Mouse (Mus musculus): ENCODE results near the gene Gm3854. TPM values are rescaled to one million over a fixed set of nuclear protein-coding genes. Genes with fewer than 3 reads are reported as not detected.

Gene Gm3854
- polyA plus RNA-seq, 1 experiment from 2014 or later, result 0.11 TPM

Other genes with a start within 250 kb of the Gm3854 start
- 9.7 and 10.0 TPM in 2 replicates for gene Zfp787, start 187.8 kb upstream of the Gm3854 start, polyA plus RNA-seq (2015; fragmentation: Nextera tagmentation; extraction: Ambion mirVana)
- 16.1 and 16.6 TPM in 2 replicates for gene Zfp444, start 171.5 kb upstream of the Gm3854 start, polyA plus RNA-seq (2015; fragmentation: Nextera tagmentation; extraction: Ambion mirVana)
- gene Galp, start 146.7 kb upstream of the Gm3854 start, polyA plus RNA-seq (2015; fragmentation: Nextera tagmentation; extraction: Ambion mirVana), result not detected in 2 replicates
- not detected in 2 replicates for gene Zscan5b, start 121.5 kb upstream of the Gm3854 start, polyA plus RNA-seq (2015; fragmentation: Nextera tagmentation; extraction: Ambion mirVana)
- not detected in 2 replicates for gene Epp13, start 91.0 kb upstream of the Gm3854 start, polyA plus RNA-seq (2015; fragmentation: Nextera tagmentation; extraction: Ambion mirVana)
- 3.6 and 4.4 TPM in 2 replicates for gene Zfp667, start 57.2 kb upstream of the Gm3854 start, polyA plus RNA-seq (2015; fragmentation: Nextera tagmentation; extraction: Ambion mirVana)
- 0.45 and 0.89 TPM in 2 replicates for gene Zfp583, start 12.5 kb upstream of the Gm3854 start, polyA plus RNA-seq (2015; fragmentation: Nextera tagmentation; extraction: Ambion mirVana)
- 0.84 TPM in 2 replicates for gene Zfp78, start 19.5 kb downstream of the Gm3854 start, polyA plus RNA-seq (2015; fragmentation: Nextera tagmentation; extraction: Ambion mirVana)
- gene Zfp28, start 39.5 kb downstream of the Gm3854 start, polyA plus RNA-seq (2015; fragmentation: Nextera tagmentation; extraction: Ambion mirVana), result 1.2 and 1.3 TPM in 2 replicates
- not detected in 2 replicates for gene Smim17, start 55.0 kb downstream of the Gm3854 start, polyA plus RNA-seq (2015; fragmentation: Nextera tagmentation; extraction: Ambion mirVana)
- not detected in 2 replicates for gene Gm20715, start 66.5 kb downstream of the Gm3854 start, polyA plus RNA-seq (2015; fragmentation: Nextera tagmentation; extraction: Ambion mirVana)
- not detected in 2 replicates for gene Olfr1344, start 94.9 kb downstream of the Gm3854 start, polyA plus RNA-seq (2015; fragmentation: Nextera tagmentation; extraction: Ambion mirVana)
- not detected in 2 replicates for gene Olfr1336, start 112.4 kb downstream of the Gm3854 start, polyA plus RNA-seq (2015; fragmentation: Nextera tagmentation; extraction: Ambion mirVana)
- gene Olfr1346, start 123.3 kb downstream of the Gm3854 start, polyA plus RNA-seq (2015; fragmentation: Nextera tagmentation; extraction: Ambion mirVana), result not detected in 2 replicates
- not detected in 2 replicates for gene Olfr5, start 143.2 kb downstream of the Gm3854 start, polyA plus RNA-seq (2015; fragmentation: Nextera tagmentation; extraction: Ambion mirVana)
- not detected in 2 replicates for gene Olfr1347, start 156.0 kb downstream of the Gm3854 start, polyA plus RNA-seq (2015; fragmentation: Nextera tagmentation; extraction: Ambion mirVana)
- not detected in 2 replicates for gene Olfr1348, start 165.0 kb downstream of the Gm3854 start, polyA plus RNA-seq (2015; fragmentation: Nextera tagmentation; extraction: Ambion mirVana)
- gene Olfr1349, start 179.2 kb downstream of the Gm3854 start, polyA plus RNA-seq (2015; fragmentation: Nextera tagmentation; extraction: Ambion mirVana), result not detected in 2 replicates
- gene Olfr1350, start 221.1 kb downstream of the Gm3854 start, polyA plus RNA-seq (2015; fragmentation: Nextera tagmentation; extraction: Ambion mirVana), result not detected in 2 replicates